Mouse (Mus musculus): ENCODE results near the gene Arv1. TPM values are rescaled to one million over a fixed set of nuclear protein-coding genes. Genes with fewer than 3 reads are reported as not detected.

Arv1 gene
- total and polyA plus RNA-seq, 3 experiments: 11.9 to 24.1 TPM; not detected in 1

DNA sequence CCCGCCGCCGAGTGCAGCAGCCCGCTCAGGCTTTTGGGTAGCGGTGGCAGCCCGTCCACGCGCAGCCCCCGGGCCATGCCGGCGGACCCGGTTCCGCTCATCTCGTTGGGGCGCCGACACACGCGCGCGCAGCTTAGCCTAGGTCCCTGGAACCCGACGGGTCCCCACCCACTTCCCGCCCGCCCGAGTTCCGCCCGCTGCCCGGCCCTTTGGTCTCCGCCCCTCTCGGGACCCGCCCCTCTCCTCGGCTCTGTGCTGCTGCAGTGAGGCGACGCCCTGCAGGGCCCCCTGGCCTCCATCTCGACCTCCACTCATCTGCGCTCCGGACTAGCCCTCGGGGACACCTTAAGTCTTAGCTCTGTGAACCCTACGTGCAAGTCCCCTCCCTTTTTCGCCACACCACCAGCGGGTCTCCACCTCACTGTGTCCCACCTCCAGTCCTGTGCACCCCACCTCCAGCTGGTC is 29.8 kb downstream of the Arv1 start, which contains the start of gene Fam89a:
Gene Fam89a, minus strand, starts transcription at position 124 of the 465 bp plus-strand sequence.
- Histone ChIP-seq H3K9ac (ENCODE audit: control insufficient read depth, low read depth, low read length, poor library complexity, severe bottlenecking) (peak within 1 kb of the TSS; percentile 79), H3K27ac (ENCODE audit: control insufficient read depth, low read depth, low read length) (no peak within 1 kb of the TSS), H3K27me3 (ENCODE audit: control insufficient read depth in 1 of 2, insufficient read depth in 2 of 2, low read length in 2 of 2) (no peaks in the 10 kb centered on the region), H3K4me3 (ENCODE audit: control insufficient read depth in 1 of 2, insufficient read depth in 1 of 2, low read depth in 2 of 2, low read length in 2 of 2) (peak within 1 kb of the TSS; percentile 76 to 79), H3K4me1 (ENCODE audit: control insufficient read depth in 1 of 2, insufficient read depth in 2 of 2, low read length in 2 of 2) (peaks cover 2 to 10% of the 10 kb centered on the region in 2 experiments), H3K9me3 (replicated peaks; ENCODE audit: insufficient read depth, low read length) (no peaks in the 10 kb centered on the region), H3K79me2 (ENCODE audit: control insufficient read depth, insufficient read depth, low read length, poor library complexity) (peaks cover 2% of the 10 kb centered on the region; the same call in 1 of the 2 replicates), H3K36me3 (ENCODE audit: control insufficient read depth in 1 of 2, insufficient read depth in 2 of 2, low read length in 2 of 2) (no peaks in the 10 kb centered on the region; a peak in 1 of 4 replicates)
- peak; percentile 45; the same call in 1 of the 2 replicates for TF ChIP-seq MXI1 (IDR thresholded peaks at IDR 0.05; ENCODE audit: low read depth, low read length)
- TF ChIP-seq NELFE (IDR thresholded peaks at IDR 0.05; ENCODE audit: low read depth, low read length): peak; percentile 27; the same call in 1 of the 2 replicates
- TF ChIP-seq BHLHE40 (IDR thresholded peaks at IDR 0.05; ENCODE audit: borderline replicate concordance, low read depth, low read length): no peak
- no peak for TF ChIP-seq ZC3H11A (IDR thresholded peaks at IDR 0.05; ENCODE audit: low read depth, low read length)
- peak; percentile 29 to 54; a peak in 3 of 4 replicates for TF ChIP-seq POLR2A (IDR thresholded peaks at IDR 0.05; ENCODE audit: control insufficient read depth in 1 of 2, insufficient read depth in 1 of 2, low read depth in 1 of 2, low read length in 2 of 2, poor library complexity in 1 of 2)
- TF ChIP-seq USF1 (IDR thresholded peaks at IDR 0.05; ENCODE audit: low read depth, low read length): no peak
- TF ChIP-seq HCFC1 (IDR thresholded peaks at IDR 0.05; ENCODE audit: low read depth, low read length): no peak
- no peak for TF ChIP-seq CTCF (IDR thresholded peaks at IDR 0.05 in 2 of 3, conservative IDR thresholded peaks at IDR 0.05 in 1 of 3; ENCODE audit: control insufficient read depth in 1 of 3, insufficient read depth in 1 of 3, low read depth in 2 of 3, low read length in 3 of 3, poor library complexity in 1 of 3, severe bottlenecking in 1 of 3)
- peak; percentile 61 for TF ChIP-seq NRF1 (IDR thresholded peaks at IDR 0.05; ENCODE audit: insufficient read depth, low read depth, low read length, poor library complexity, severe bottlenecking)
- no peak for TF ChIP-seq KAT2A (conservative IDR thresholded peaks at IDR 0.05; ENCODE audit: low read depth, low read length)
- no peak for TF ChIP-seq CHD2 (IDR thresholded peaks at IDR 0.05; ENCODE audit: low read length)
- no peak for TF ChIP-seq TBP (IDR thresholded peaks at IDR 0.05; ENCODE audit: low read depth, low read length)
- 0 out of 2 replicates have a peak, but pooled peaks have one; percentile 17 for TF ChIP-seq ELF1 (IDR thresholded peaks at IDR 0.05; ENCODE audit: low read depth, low read length)
- TF ChIP-seq POLR2AphosphoS2 (IDR thresholded peaks at IDR 0.05; ENCODE audit: low read length): no peak
- no peak for TF ChIP-seq E2F4 (IDR thresholded peaks at IDR 0.05; ENCODE audit: borderline replicate concordance, low read depth, low read length)
- no peak for TF ChIP-seq JUND (IDR thresholded peaks at IDR 0.05; ENCODE audit: low read depth, low read length)
- TF ChIP-seq ZKSCAN1 (IDR thresholded peaks at IDR 0.05; ENCODE audit: low read depth, low read length): no peak
- TF ChIP-seq MEF2A (IDR thresholded peaks at IDR 0.05; ENCODE audit: extremely low read depth, insufficient replicate concordance, low read depth, low read length, poor library complexity, severe bottlenecking): no peak
- TF ChIP-seq GABPA (IDR thresholded peaks at IDR 0.05; ENCODE audit: low read depth, low read length): no peak
- peak; percentile 80 for DNase-seq (ENCODE audit: low read depth, low spot score)

DNA sequence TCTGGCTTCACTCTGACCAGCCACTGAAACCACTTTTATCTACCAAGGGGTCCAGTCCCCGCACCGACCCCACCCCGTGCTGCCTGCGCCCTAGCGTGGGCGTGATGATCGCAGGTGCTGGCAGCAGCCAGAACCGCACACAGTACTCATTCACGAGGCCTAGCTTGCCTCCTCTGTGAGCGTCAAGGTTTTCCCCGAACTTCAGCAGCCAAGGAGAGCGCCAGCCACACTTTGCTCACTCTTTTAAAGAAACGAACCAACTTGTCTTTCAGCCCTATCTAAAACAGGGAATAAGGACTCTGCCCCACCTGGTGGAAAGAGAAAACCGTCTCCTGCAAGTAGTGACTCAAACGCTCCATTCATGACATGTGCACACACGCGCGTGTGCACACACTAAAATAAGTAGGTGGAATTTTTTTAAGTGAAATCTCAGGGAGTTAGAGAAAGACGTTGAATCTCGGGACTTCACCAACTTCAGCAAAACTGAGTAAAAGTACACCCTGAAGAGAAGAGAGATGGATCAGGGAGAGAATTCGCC is 30.5 kb downstream of the Arv1 start:
- DNase-seq (ENCODE audit: low read depth, low spot score): no peak
- Histone ChIP-seq H3K27me3 (ENCODE audit: control insufficient read depth in 1 of 2, insufficient read depth in 2 of 2, low read length in 2 of 2) (no peaks in the 10 kb centered on the region), H3K9ac (ENCODE audit: control insufficient read depth, low read depth, low read length, poor library complexity, severe bottlenecking) (no peak overlapping the region), H3K36me3 (ENCODE audit: control insufficient read depth in 1 of 2, insufficient read depth in 2 of 2, low read length in 2 of 2) (no peaks in the 10 kb centered on the region; a peak in 1 of 4 replicates), H3K4me1 (ENCODE audit: control insufficient read depth in 1 of 2, insufficient read depth in 2 of 2, low read length in 2 of 2) (peaks cover 2 to 10% of the 10 kb centered on the region in 2 experiments), H3K4me3 (ENCODE audit: control insufficient read depth in 1 of 2, insufficient read depth in 1 of 2, low read depth in 2 of 2, low read length in 2 of 2) (no peak overlapping the region), H3K27ac (ENCODE audit: control insufficient read depth, low read depth, low read length) (no peak overlapping the region), H3K79me2 (ENCODE audit: control insufficient read depth, insufficient read depth, low read length, poor library complexity) (peaks cover 2% of the 10 kb centered on the region; the same call in 1 of the 2 replicates), H3K9me3 (replicated peaks; ENCODE audit: insufficient read depth, low read length) (no peaks in the 10 kb centered on the region)
- TF ChIP-seq ZMIZ1 (IDR thresholded peaks at IDR 0.05; ENCODE audit: low read depth, low read length): no peak
- no peak for TF ChIP-seq HCFC1 (IDR thresholded peaks at IDR 0.05; ENCODE audit: low read depth, low read length)
- TF ChIP-seq TBP (IDR thresholded peaks at IDR 0.05; ENCODE audit: low read depth, low read length): no peak
- TF ChIP-seq ZKSCAN1 (IDR thresholded peaks at IDR 0.05; ENCODE audit: low read depth, low read length): no peak
- no peak for TF ChIP-seq POLR2AphosphoS5 (IDR thresholded peaks at IDR 0.05; ENCODE audit: borderline replicate concordance, low read depth, low read length)
- no peak for TF ChIP-seq ZC3H11A (IDR thresholded peaks at IDR 0.05; ENCODE audit: low read depth, low read length)
- no peak for TF ChIP-seq MYB (IDR thresholded peaks at IDR 0.05; ENCODE audit: low read depth, low read length)
- TF ChIP-seq MAZ (IDR thresholded peaks at IDR 0.05; ENCODE audit: low read depth, low read length): no peak
- no peak for TF ChIP-seq MAFK (IDR thresholded peaks at IDR 0.05; ENCODE audit: borderline replicate concordance, low read depth, low read length)
- no peak for TF ChIP-seq SIN3A (IDR thresholded peaks at IDR 0.05; ENCODE audit: low read length)
- no peak for TF ChIP-seq UBTF (IDR thresholded peaks at IDR 0.05; ENCODE audit: borderline replicate concordance, insufficient read depth, low read depth, low read length)
- no peak for TF ChIP-seq SMC3 (IDR thresholded peaks at IDR 0.05; ENCODE audit: low read depth, low read length)
- no peak for TF ChIP-seq BHLHE40 (IDR thresholded peaks at IDR 0.05; ENCODE audit: borderline replicate concordance, low read depth, low read length)

Measured in MEL (cell line).